In the genomic region with DNA sequence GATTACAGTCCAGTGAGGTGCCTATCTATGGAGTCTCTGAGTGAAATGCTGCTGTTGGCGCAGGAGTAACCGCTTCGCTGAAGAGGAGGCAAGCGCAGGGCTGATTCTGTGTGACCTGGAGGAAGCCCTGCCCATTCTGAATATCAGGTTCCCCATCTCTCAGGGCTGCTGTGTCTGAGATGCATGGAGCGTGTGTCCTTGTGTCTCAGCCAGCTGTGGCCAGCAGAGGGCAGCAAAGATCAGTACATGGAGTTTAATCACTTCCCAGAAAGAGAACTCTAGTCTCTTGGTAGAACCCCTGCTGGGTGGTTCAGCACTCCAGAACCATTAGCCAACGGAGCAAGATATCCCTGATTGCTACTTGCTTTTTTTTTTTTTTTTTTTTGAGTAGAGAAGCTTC, we compare ENCODE assay signal across 9 mouse cellular contexts. TPM values are rescaled to one million over a fixed set of nuclear protein-coding genes. Genes with fewer than 3 reads are reported as not detected.
DNase-seq lines count a peak whose midpoint lies in the region; ATAC-seq and TF ChIP-seq lines count a peak whose summit lies in the region.
"Had no signal": no experiment of that assay in that cellular context is flagged by ENCODE, and none has a peak within 500 bp of the region (broad histone marks: within the 10 kb centered on the region; RNA-seq: fewer than 3 reads in every experiment).

No protein-coding gene starts in this region.

- H3K4me1 ChIP-seq in MEL (ENCODE audit: control insufficient read depth in 1 of 2, insufficient read depth in 2 of 2, low read length in 2 of 2), result peaks cover 0 to 4% of the 10 kb centered on the region in 2 experiments; a peak in 1 of 4 replicates
- peaks cover 21% of the 10 kb centered on the region for H3K4me1 ChIP-seq in forebrain, embryonic 12.5 days
- peaks cover 18% of the 10 kb centered on the region; the same call in 1 of the 2 replicates for H3K4me1 ChIP-seq in hindbrain, embryonic 15.5 days (replicated peaks)

- no peak overlapping the region for H3K4me3 ChIP-seq in MEL (ENCODE audit: control insufficient read depth in 1 of 2, insufficient read depth in 1 of 2, low read depth in 2 of 2, low read length in 2 of 2)
- no peak overlapping the region for H3K4me3 ChIP-seq in forebrain, embryonic 12.5 days (replicated peaks)
- no peak overlapping the region for H3K4me3 ChIP-seq in hindbrain, embryonic 15.5 days
- H3K4me3 ChIP-seq: neural tube, embryonic 12.5 days had no signal

- H3K9ac ChIP-seq in MEL (ENCODE audit: control insufficient read depth, low read depth, low read length, poor library complexity, severe bottlenecking), result no peak overlapping the region
- H3K9ac ChIP-seq in forebrain, embryonic 12.5 days, result no peak overlapping the region
- H3K9ac ChIP-seq in hindbrain, embryonic 15.5 days, result no peak overlapping the region
- H3K9ac ChIP-seq: neural tube, embryonic 12.5 days had no signal

- TF ChIP-seq POLR2A in MEL (IDR thresholded peaks at IDR 0.05; ENCODE audit: control insufficient read depth in 1 of 2, insufficient read depth in 1 of 2, low read depth in 1 of 2, low read length in 2 of 2, poor library complexity in 1 of 2), result no peak

- H3K36me3 ChIP-seq in MEL (ENCODE audit: control insufficient read depth in 1 of 2, insufficient read depth in 2 of 2, low read length in 2 of 2), result no peaks in the 10 kb centered on the region
- H3K36me3 ChIP-seq in forebrain, embryonic 12.5 days (replicated peaks), result no peaks in the 10 kb centered on the region
- no peaks in the 10 kb centered on the region for H3K36me3 ChIP-seq in hindbrain, embryonic 15.5 days
- H3K36me3 ChIP-seq: neural tube, embryonic 12.5 days had no signal

- H3K27me3 ChIP-seq in MEL (ENCODE audit: control insufficient read depth in 1 of 2, insufficient read depth in 2 of 2, low read length in 2 of 2), result no peaks in the 10 kb centered on the region
- peaks cover 39% of the 10 kb centered on the region for H3K27me3 ChIP-seq in forebrain, embryonic 12.5 days
- 0 out of 2 replicates have a peak, but pooled peaks cover 3% of the 10 kb centered on the region for H3K27me3 ChIP-seq in hindbrain, embryonic 15.5 days

- no peaks in the 10 kb centered on the region for H3K79me2 ChIP-seq in MEL (ENCODE audit: control insufficient read depth, insufficient read depth, low read length, poor library complexity)

- TF ChIP-seq CTCF in MEL (IDR thresholded peaks at IDR 0.05 in 2 of 3, conservative IDR thresholded peaks at IDR 0.05 in 1 of 3; ENCODE audit: control insufficient read depth in 1 of 3, insufficient read depth in 1 of 3, low read depth in 2 of 3, low read length in 3 of 3, poor library complexity in 1 of 3, severe bottlenecking in 1 of 3), result peak; percentile 76 to 90 (median 89)

- no peak overlapping the region for H3K27ac ChIP-seq in MEL (ENCODE audit: control insufficient read depth, low read depth, low read length)
- H3K27ac ChIP-seq in forebrain, embryonic 12.5 days, result no peak overlapping the region
- H3K27ac ChIP-seq in hindbrain, embryonic 15.5 days (replicated peaks), result no peak overlapping the region
- H3K27ac ChIP-seq: neural tube, embryonic 12.5 days had no signal

- H3K4me2 ChIP-seq in forebrain, embryonic 12.5 days, result no peak overlapping the region
- no peak overlapping the region for H3K4me2 ChIP-seq in hindbrain, embryonic 15.5 days
- H3K4me2 ChIP-seq: neural tube, embryonic 12.5 days had no signal

- no peaks in the 10 kb centered on the region for H3K9me3 ChIP-seq in MEL (replicated peaks; ENCODE audit: insufficient read depth, low read length)
- no peaks in the 10 kb centered on the region for H3K9me3 ChIP-seq in forebrain, embryonic 12.5 days
- H3K9me3 ChIP-seq in hindbrain, embryonic 15.5 days, result no peaks in the 10 kb centered on the region
- H3K9me3 ChIP-seq: neural tube, embryonic 12.5 days had no signal

- peak; percentile 85 for DNase-seq in MEL (ENCODE audit: low read depth, low spot score)
- DNase-seq in c-Kit-positive CD71-negative TER-119-negative erythroid progenitor cells, embryonic 14.5 days (ENCODE audit: low read depth), result peak; percentile 68
- DNase-seq in layer of hippocampus, postnatal 36 days, result peak; percentile 81
- peak; percentile 93 for DNase-seq in lung, postnatal 36 days
- DNase-seq in right cerebral cortex, postnatal 14 days, result peak; percentile 93
- DNase-seq in urinary bladder, postnatal 14 days (ENCODE audit: low spot score), result peak; percentile 94

- peak; percentile 42; the same call in 1 of the 2 replicates for ATAC-seq in forebrain, embryonic 12.5 days (ENCODE audit: low FRiP score)
- ATAC-seq in hindbrain, embryonic 15.5 days (ENCODE audit: low FRiP score, low read depth), result peak; percentile 65; the same call in 1 of the 2 replicates

- 6% methylated on average over 6 of the region's 6 CpGs for WGBS in forebrain, embryonic 12.5 days
- WGBS in hindbrain, embryonic 15.5 days, result 9% methylated on average over 6 of the region's 6 CpGs

- peak; percentile 88 for TF ChIP-seq RAD21 in MEL (IDR thresholded peaks at IDR 0.05; ENCODE audit: low read depth, low read length)

- no peak for TF ChIP-seq EP300 in MEL (IDR thresholded peaks at IDR 0.05; ENCODE audit: low read depth in 1 of 2, low read length in 2 of 2)

TF ChIP-seq in MEL, 35 proteins besides CTCF, POLR2A, EP300 and RAD21:
- TF ChIP-seq SMC3 (IDR thresholded peaks at IDR 0.05; ENCODE audit: low read depth, low read length) (peak; percentile 75), POLR2AphosphoS5 (IDR thresholded peaks at IDR 0.05; ENCODE audit: borderline replicate concordance, low read depth, low read length) (no peak), ZC3H11A (IDR thresholded peaks at IDR 0.05; ENCODE audit: low read depth, low read length) (peak; percentile 23; the same call in 1 of the 2 replicates), NELFE (IDR thresholded peaks at IDR 0.05; ENCODE audit: low read depth, low read length) (no peak)

RNA-seq across cellular contexts. Expression of a gene that starts 57.3 kb away (rescaled TPM):
- 15.9 and 17.2 TPM in 2 replicates for total RNA-seq in MEL (2012; rRNA removed)
- 10 to 100 TPM in 1 of 2 experiments, not detected in 1; 39.4 TPM for polyA plus RNA-seq in MEL (2012; ENCODE audit: insufficient read depth in 1 of 2, insufficient read length in 2 of 2, low read depth in 1 of 2, low replicate concordance in 2 of 2, missing spikeins in 1 of 2)
- 41.3 and 41.6 TPM in 2 replicates for polyA plus RNA-seq in forebrain, embryonic 12.5 days (2016; fragmentation: Nextera tagmentation; extraction: Ambion mirVana)
- polyA plus RNA-seq in hindbrain, embryonic 15.5 days (2015; fragmentation: Nextera tagmentation; extraction: Ambion mirVana), result 34.1 and 36.2 TPM in 2 replicates
- 10 to 100 TPM; 46.4 to 47.2 TPM for total RNA-seq in layer of hippocampus, postnatal 36 days (2021)
